Mouse (Mus musculus) forebrain, embryonic 12.5 days (tissue): ENCODE measurements around the gene Vamp8. TPM values are rescaled to one million over a fixed set of nuclear protein-coding genes. Genes with fewer than 3 reads are reported as not detected.
A peak's percentile ranks its signal among the peaks of the same experiment; 100 is the strongest.

ENCODE experiments used
- ATAC-seq: fragments of 200-750 bp; cut with Nextera tagmentation; 2 replicates; pipeline ENCODE4 v1.8.0; 2017; ENCODE audit warnings: moderate TSS enrichment; ENCODE audit not compliant: low FRiP score
- H3K27ac ChIP-seq: fragments of 300-500 bp; sonication (generic); 2 replicates; pipeline ENCODE4 v1.5.1; 2016; ENCODE audit warnings: mild to moderate bottlenecking
- H3K27me3 ChIP-seq: fragments of 300-500 bp; sonication (generic); 2 replicates; pipeline ENCODE4 v1.6.1; 2016; ENCODE audit warnings: mild to moderate bottlenecking
- H3K36me3 ChIP-seq: fragments of 300-500 bp; sonication (generic); replicated peaks from 2 replicates; pipeline ENCODE4 v1.6.1; 2016; ENCODE audit warnings: mild to moderate bottlenecking
- H3K4me1 ChIP-seq: fragments of 300-500 bp; sonication (generic); 2 replicates; pipeline ENCODE4 v1.6.1; 2016
- H3K4me2 ChIP-seq: fragments of 300-500 bp; sonication (generic); 2 replicates; pipeline ENCODE4 v1.6.1; 2016; ENCODE audit warnings: mild to moderate bottlenecking, moderate library complexity
- H3K4me3 ChIP-seq: fragments of 300-500 bp; sonication (generic); replicated peaks from 2 replicates; pipeline ENCODE4 v1.5.1; 2016; ENCODE audit warnings: mild to moderate bottlenecking
- H3K9ac ChIP-seq: fragments of 300-500 bp; sonication (generic); 2 replicates; pipeline ENCODE4 v1.6.1; 2016; ENCODE audit warnings: mild to moderate bottlenecking
- H3K9me3 ChIP-seq: fragments of 300-500 bp; sonication (generic); 2 replicates; pipeline ENCODE4 v1.6.1; 2016
- WGBS: fragments of 180-500 bp; shearing (Covaris S2); methylation state at CpG from one replicate; pipeline ENCODE4 v1.1.7; 2016; 5-methylcytosine and 5-hydroxymethylcytosine counted together
- polyA plus RNA-seq: library from polyadenylated mRNA; unstranded; fragments of >200 nt; fragmentation: Nextera tagmentation; extraction: Ambion mirVana; gene quantifications from 2 replicates; pipeline ENCODE4 v1.2.1, GENCODE M21; 2016

The Vamp8 gene
- polyA plus RNA-seq, 1 experiment from 2014 or later = 26.0 TPM

GRCm38 (mm10) chr6:72392341-72392740, 1.8 kb upstream of the Vamp8 start:
- no peak overlapping the region for H3K27ac ChIP-seq
- H3K4me1 ChIP-seq = peaks cover 17% of the 10 kb centered on the region
- H3K4me2 ChIP-seq = no peak overlapping the region
- H3K9me3 ChIP-seq = no peaks in the 10 kb centered on the region
- H3K4me3 ChIP-seq = no peak overlapping the region
- 90% methylated on average over 5 of the region's 5 CpGs for WGBS
- no peak for ATAC-seq
- no peak overlapping the region for H3K9ac ChIP-seq
- H3K36me3 ChIP-seq = no peaks in the 10 kb centered on the region
- peaks cover 17% of the 10 kb centered on the region; the same call in 1 of the 2 replicates for H3K27me3 ChIP-seq

GRCm38 (mm10) chr6:72390795-72391521, 455 bp upstream of the Vamp8 start:
- Histone ChIP-seq H3K4me1 (peaks cover 17% of the 10 kb centered on the region), H3K27me3 (peaks cover 17% of the 10 kb centered on the region; the same call in 1 of the 2 replicates), H3K9me3 (no peaks in the 10 kb centered on the region), H3K9ac (no peak overlapping the region; the same call in 1 of the 2 replicates), H3K4me2 (peak overlapping the region; percentile 65), H3K27ac (no peak overlapping the region), H3K36me3 (no peaks in the 10 kb centered on the region), H3K4me3 (peak overlapping the region; percentile 41; the same call in 1 of the 2 replicates)
- ATAC-seq = no peak
- WGBS = 22% methylated on average over 12 of the region's 12 CpGs

- no peaks in the 10 kb centered on the region for H3K36me3 ChIP-seq
- no peak overlapping the region for H3K27ac ChIP-seq
- no peak for ATAC-seq
- H3K4me3 ChIP-seq = peak overlapping the region; percentile 41
- WGBS = 36% methylated on average over 13 of the region's 13 CpGs
- peak overlapping the region; percentile 57; the same call in 1 of the 2 replicates for H3K9ac ChIP-seq
- H3K9me3 ChIP-seq = no peaks in the 10 kb centered on the region
- peaks cover 17% of the 10 kb centered on the region for H3K4me1 ChIP-seq
- H3K4me2 ChIP-seq = peak overlapping the region; percentile 65
- H3K27me3 ChIP-seq = peaks cover 17% of the 10 kb centered on the region; the same call in 1 of the 2 replicates
Observed at GRCm38 (mm10) chr6:72389471-72389940, 997 bp downstream of the Vamp8 start.

GRCm38 (mm10) chr6:72388791-72389329, 1.6 kb downstream of the Vamp8 start:
- no peak overlapping the region for H3K4me2 ChIP-seq
- WGBS = 90% methylated on average over 6 of the region's 6 CpGs
- H3K27ac ChIP-seq = no peak overlapping the region

GRCm38 (mm10) chr6:72388266-72388665, 2.2 kb downstream of the Vamp8 start:
- no peak for ATAC-seq
- WGBS = 71% methylated on average over 10 of the region's 10 CpGs
- Histone ChIP-seq H3K27me3 (peaks cover 17% of the 10 kb centered on the region; the same call in 1 of the 2 replicates), H3K4me3 (no peak overlapping the region), H3K4me1 (peaks cover 17% of the 10 kb centered on the region), H3K9ac (no peak overlapping the region), H3K4me2 (no peak overlapping the region), H3K36me3 (no peaks in the 10 kb centered on the region), H3K27ac (no peak overlapping the region), H3K9me3 (no peaks in the 10 kb centered on the region)

More at GRCm38 (mm10) chr6:72388791-72389329, 1.6 kb downstream of the Vamp8 start:
- no peak for ATAC-seq
- no peaks in the 10 kb centered on the region for H3K9me3 ChIP-seq
- peaks cover 17% of the 10 kb centered on the region; the same call in 1 of the 2 replicates for H3K27me3 ChIP-seq
- no peak overlapping the region for H3K4me3 ChIP-seq
- no peaks in the 10 kb centered on the region for H3K36me3 ChIP-seq
- H3K9ac ChIP-seq = no peak overlapping the region
- peaks cover 17% of the 10 kb centered on the region for H3K4me1 ChIP-seq

GRCm38 (mm10) chr6:72387816-72388215, 2.7 kb downstream of the Vamp8 start:
- H3K36me3 ChIP-seq = no peaks in the 10 kb centered on the region
- WGBS = 71% methylated on average over 3 of the region's 3 CpGs
- no peak for ATAC-seq

GRCm38 (mm10) chr6:72386561-72386960, 3.9 kb downstream of the Vamp8 start:
- WGBS = 81% methylated on average over 2 of the region's 2 CpGs

More at GRCm38 (mm10) chr6:72387816-72388215, 2.7 kb downstream of the Vamp8 start:
- Histone ChIP-seq H3K9ac (no peak overlapping the region), H3K9me3 (no peaks in the 10 kb centered on the region), H3K4me1 (peaks cover 17% of the 10 kb centered on the region), H3K4me2 (no peak overlapping the region), H3K27me3 (peaks cover 17% of the 10 kb centered on the region; the same call in 1 of the 2 replicates), H3K4me3 (no peak overlapping the region), H3K27ac (no peak overlapping the region)

GRCm38 (mm10) chr6:72385258-72385657, 5.2 kb downstream of the Vamp8 start:
- H3K36me3 ChIP-seq = no peaks in the 10 kb centered on the region
- H3K9me3 ChIP-seq = no peaks in the 10 kb centered on the region
- no peak overlapping the region for H3K9ac ChIP-seq
- WGBS = 83% methylated on average over 4 of the region's 4 CpGs
- H3K27me3 ChIP-seq = peaks cover 28% of the 10 kb centered on the region
- peaks cover 13% of the 10 kb centered on the region for H3K4me1 ChIP-seq
- no peak overlapping the region for H3K4me2 ChIP-seq
- H3K27ac ChIP-seq = no peak overlapping the region
- no peak for ATAC-seq
- no peak overlapping the region for H3K4me3 ChIP-seq

More at GRCm38 (mm10) chr6:72386561-72386960, 3.9 kb downstream of the Vamp8 start:
- ATAC-seq = no peak
- H3K4me3 ChIP-seq = no peak overlapping the region
- no peaks in the 10 kb centered on the region for H3K9me3 ChIP-seq
- H3K9ac ChIP-seq = no peak overlapping the region
- no peaks in the 10 kb centered on the region for H3K36me3 ChIP-seq
- H3K27me3 ChIP-seq = peaks cover 23% of the 10 kb centered on the region; the same call in 1 of the 2 replicates
- H3K27ac ChIP-seq = no peak overlapping the region
- H3K4me2 ChIP-seq = no peak overlapping the region
- peaks cover 17% of the 10 kb centered on the region for H3K4me1 ChIP-seq

- H3K36me3 ChIP-seq = no peaks in the 10 kb centered on the region
- H3K27me3 ChIP-seq = peaks cover 33% of the 10 kb centered on the region
- WGBS = 91% methylated on average over 7 of the region's 7 CpGs
- H3K9me3 ChIP-seq = no peaks in the 10 kb centered on the region
- H3K4me1 ChIP-seq = peaks cover 8% of the 10 kb centered on the region; the same call in 1 of the 2 replicates
- no peak for ATAC-seq
- H3K4me3 ChIP-seq = no peak overlapping the region
- H3K9ac ChIP-seq = no peak overlapping the region
- H3K27ac ChIP-seq = no peak overlapping the region
- no peak overlapping the region for H3K4me2 ChIP-seq
Observed at GRCm38 (mm10) chr6:72383952-72384351, 6.6 kb downstream of the Vamp8 start.

- H3K27me3 ChIP-seq = peaks cover 35% of the 10 kb centered on the region
- no peak overlapping the region for H3K4me2 ChIP-seq
- no peak for ATAC-seq
- H3K4me1 ChIP-seq = peaks cover 8% of the 10 kb centered on the region; the same call in 1 of the 2 replicates
- H3K9me3 ChIP-seq = no peaks in the 10 kb centered on the region
- H3K27ac ChIP-seq = no peak overlapping the region
- H3K36me3 ChIP-seq = no peaks in the 10 kb centered on the region
- no peak overlapping the region for H3K4me3 ChIP-seq
- 80% methylated on average over 6 of the region's 6 CpGs for WGBS
- H3K9ac ChIP-seq = no peak overlapping the region
Observed at GRCm38 (mm10) chr6:72383142-72383820, 7.2 kb downstream of the Vamp8 start.

- peaks cover 38% of the 10 kb centered on the region for H3K27me3 ChIP-seq
- WGBS = 86% methylated on average over 6 of the region's 6 CpGs
- H3K36me3 ChIP-seq = no peaks in the 10 kb centered on the region
- no peak overlapping the region for H3K4me2 ChIP-seq
- no peak overlapping the region for H3K4me3 ChIP-seq
- no peaks in the 10 kb centered on the region for H3K9me3 ChIP-seq
- ATAC-seq = no peak
- H3K9ac ChIP-seq = no peak overlapping the region
- H3K27ac ChIP-seq = no peak overlapping the region
- H3K4me1 ChIP-seq = peaks cover 8% of the 10 kb centered on the region; the same call in 1 of the 2 replicates
Observed at GRCm38 (mm10) chr6:72382494-72382893, 8.0 kb downstream of the Vamp8 start.
